Mouse (Mus musculus): ENCODE measurements at regions not wholly inside any gene's neighbourhood (a gene's known extent, or its start where the extent isn't known, plus 50 kb on each side); places are given as distances from the start of the nearest gene placed in this dataset.

DNA sequence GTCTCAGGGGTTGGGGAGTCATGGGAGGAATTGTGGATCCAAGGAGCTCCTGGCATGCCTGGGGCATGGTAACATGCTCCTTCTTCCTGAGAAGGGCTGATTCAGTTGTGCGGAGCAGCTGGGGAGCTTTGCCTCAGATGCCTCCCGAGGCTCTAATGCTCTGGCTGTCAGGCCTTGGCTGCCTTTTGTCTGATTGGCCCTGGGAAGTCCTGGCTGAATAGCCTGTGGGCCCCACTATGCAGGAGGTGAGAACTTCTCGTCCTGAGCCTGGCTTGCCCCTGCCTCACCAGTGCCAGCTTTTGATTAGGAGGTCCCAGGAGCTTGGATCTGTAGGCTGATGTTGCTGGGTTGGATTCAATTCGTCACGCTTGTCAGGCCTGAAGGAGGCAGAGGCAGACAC is 195.2 kb downstream of the Ttc32 start:
- TF ChIP-seq CTCF (IDR thresholded peaks at IDR 0.05; ENCODE audit: low read depth, low read length) (no peak), POLR2A (IDR thresholded peaks at IDR 0.05; ENCODE audit: borderline replicate concordance, low read depth, low read length) (no peak)
